21 mouse cellular contexts compared by ENCODE assay signal in genomic region chr3:19421430-19421944, GRCm38 (mm10).
"Had no signal": no experiment of that assay in that cellular context is flagged by ENCODE, and none has a peak within 500 bp of the region (broad histone marks: within the 10 kb centered on the region; RNA-seq: fewer than 3 reads in every experiment).

No protein-coding gene starts in this region.

- H3K9ac ChIP-seq: intestine, embryonic 15.5 days; limb, embryonic 13.5 days; liver, embryonic 12.5 days; liver, embryonic 15.5 days; lung, embryonic 15.5 days; midbrain, embryonic 13.5 days had no signal

- H3K36me3 ChIP-seq: intestine, embryonic 15.5 days; limb, embryonic 10.5 days; limb, embryonic 13.5 days; liver, embryonic 12.5 days; liver, embryonic 15.5 days; lung, embryonic 15.5 days; midbrain, embryonic 10.5 days; midbrain, embryonic 13.5 days had no signal

- DNase-seq: kidney, adult 11 months; kidney, adult 9 months; kidney, postnatal 14 days; kidney, postnatal 4 days; liver; lung, adult 18-20 months; lung, postnatal 10 days; lung, postnatal 36 days; retina, postnatal 1 day; right cerebral cortex, postnatal 25 days; thymus, postnatal 25 days had no signal

- ATAC-seq: intestine, embryonic 15.5 days; liver, embryonic 12.5 days; midbrain, embryonic 13.5 days had no signal

- H3K9me3 ChIP-seq: intestine, embryonic 15.5 days; limb, embryonic 10.5 days; limb, embryonic 13.5 days; liver, embryonic 12.5 days; liver, embryonic 15.5 days; lung, embryonic 15.5 days; megakaryocyte, embryonic 14.5 days; midbrain, embryonic 10.5 days; midbrain, embryonic 13.5 days had no signal

- H3K27ac ChIP-seq: intestine, embryonic 15.5 days; limb, embryonic 10.5 days; limb, embryonic 13.5 days; liver, embryonic 12.5 days; liver, embryonic 15.5 days; lung, embryonic 15.5 days; midbrain, embryonic 10.5 days; midbrain, embryonic 13.5 days; stomach, postnatal 0 days had no signal

- H3K4me1 ChIP-seq: intestine, embryonic 15.5 days; limb, embryonic 10.5 days; liver, embryonic 12.5 days; liver, embryonic 15.5 days; megakaryocyte, embryonic 14.5 days; midbrain, embryonic 10.5 days; midbrain, embryonic 13.5 days had no signal

- H3K4me3 ChIP-seq: intestine, embryonic 15.5 days; limb, embryonic 10.5 days; limb, embryonic 13.5 days; liver, embryonic 12.5 days; liver, embryonic 15.5 days; lung, embryonic 15.5 days; megakaryocyte, embryonic 14.5 days; midbrain, embryonic 10.5 days; midbrain, embryonic 13.5 days had no signal

- H3K4me2 ChIP-seq: intestine, embryonic 15.5 days; limb, embryonic 13.5 days; liver, embryonic 12.5 days; liver, embryonic 15.5 days; lung, embryonic 15.5 days; midbrain, embryonic 13.5 days had no signal

- H3K27me3 ChIP-seq: intestine, embryonic 15.5 days; limb, embryonic 13.5 days; liver, embryonic 12.5 days; liver, embryonic 15.5 days; lung, embryonic 15.5 days; megakaryocyte, embryonic 14.5 days; midbrain, embryonic 13.5 days had no signal
